Mouse (Mus musculus) heart, adult 2 months (tissue): ENCODE data around the gene Itga2b. TPM values are rescaled to one million over a fixed set of nuclear protein-coding genes. Genes with fewer than 3 reads are reported as not detected.
A peak's percentile ranks its signal among the peaks of the same experiment; 100 is the strongest.

Source experiments
- DNase-seq, 2 experiments: peaks; one replicate each; pipeline ENCODE4 v3.0.0; 2021
- H3K27ac ChIP-seq: fragments of 200-600 bp; 2 replicates; pipeline ENCODE4 v1.8.1; 2022
- H3K27me3 ChIP-seq: fragments of 200-500 bp; 2 replicates; pipeline ENCODE4 v1.6.1; 2012; ENCODE audit warnings: mild to moderate bottlenecking, low read length, inconsistent platforms, mixed read lengths; ENCODE audit not compliant: control insufficient read depth, insufficient read depth
- H3K36me3 ChIP-seq: fragments of 200-500 bp; 2 replicates; pipeline ENCODE4 v1.6.1; 2012; ENCODE audit warnings: low read length, inconsistent platforms; ENCODE audit not compliant: control insufficient read depth, insufficient read depth
- H3K4me1 ChIP-seq: fragments of 200-500 bp; 2 replicates; pipeline ENCODE4 v1.6.1; 2011; ENCODE audit warnings: low read length; ENCODE audit not compliant: control insufficient read depth, insufficient read depth
- H3K4me3 ChIP-seq: fragments of 200-600 bp; 2 replicates; pipeline ENCODE4 v1.8.1; 2022
- H3K79me2 ChIP-seq: fragments of 200-500 bp; replicated peaks from 2 replicates; pipeline ENCODE4 v1.6.1; 2012; ENCODE audit warnings: mild to moderate bottlenecking, inconsistent platforms, low read length, moderate library complexity, mixed read lengths; ENCODE audit not compliant: control insufficient read depth, insufficient read depth
- H3K9ac ChIP-seq: fragments of 200-500 bp; 2 replicates; pipeline ENCODE4 v1.6.1; 2012; ENCODE audit warnings: low read depth, mild to moderate bottlenecking, control low read depth, inconsistent platforms, low read length, mixed read lengths
- CTCF ChIP-seq: fragments of 200-600 bp; IDR thresholded peaks from 2 replicates; pipeline ENCODE4 v1.8.1; 2022; ENCODE audit warnings: antibody characterized with exemption, mild to moderate bottlenecking, moderate library complexity
- EP300 ChIP-seq: fragments of 200-500 bp; IDR thresholded peaks from 2 replicates; pipeline ENCODE4 v1.6.1; 2011; ENCODE audit warnings: low read depth, low read length, control low read depth; ENCODE audit not compliant: insufficient read depth
- POLR2A ChIP-seq: fragments of 200-500 bp; IDR thresholded peaks from 2 replicates; pipeline ENCODE4 v1.6.1; 2011; ENCODE audit warnings: mild to moderate bottlenecking, low read depth, low read length, control low read depth; ENCODE audit not compliant: insufficient read depth
- WGBS: fragments of 180-500 bp; shearing (Covaris S2); methylation state at CpG from one replicate; pipeline ENCODE4 v1.1.7; 2018; 5-methylcytosine and 5-hydroxymethylcytosine counted together
- intact Hi-C: fragments of 180-260 bp; cut with DNase I; formaldehyde crosslinking; loops from one replicate; pipeline ENCODE4 v1.15.1; 2025
- polyA plus RNA-seq: library from polyadenylated mRNA; depleted of rRNA; stranded (reverse); fragments of >200 nt; gene quantifications from 2 replicates; pipeline ENCODE4 v1.2.3, GENCODE M21; 2012
- total RNA-seq, 2 experiments: library from RNA; stranded (reverse); gene quantifications; 2 replicates each; pipeline ENCODE4 v1.2.3; 2021

Gene Itga2b
- total and polyA plus RNA-seq, 3 experiments: 3.1 to 14.5 (median 6.9) TPM

- intact Hi-C loops: loop anchor here (1.0 kb wide), 1 partner anchor 112 kb away; no protein-coding TSS in a partner anchor
- Histone ChIP-seq H3K27ac (peak overlapping the region; percentile 98), H3K36me3 (no peaks in the 10 kb centered on the region), H3K4me3 (peak overlapping the region; percentile 44), H3K9ac (peak overlapping the region; percentile 54; the same call in 1 of the 2 replicates), H3K4me1 (peaks cover 5% of the 10 kb centered on the region), H3K27me3 (no peaks in the 10 kb centered on the region), H3K79me2 (no peaks in the 10 kb centered on the region)
- TF ChIP-seq POLR2A (no peak), EP300 (no peak), CTCF (no peak)
- no peak for DNase-seq
- 45% methylated on average over 15 of the region's 15 CpGs for WGBS
These were observed 60.8 kb downstream of the Itga2b start for GRCm38 (mm10) chr11:102408888-102409794.

- Histone ChIP-seq H3K27ac (peak overlapping the region; percentile 98), H3K9ac (peak overlapping the region; percentile 54), H3K4me1 (peaks cover 5% of the 10 kb centered on the region), H3K36me3 (no peaks in the 10 kb centered on the region), H3K4me3 (peak overlapping the region; percentile 71), H3K27me3 (no peaks in the 10 kb centered on the region), H3K79me2 (no peaks in the 10 kb centered on the region)
- under 1% methylated on average over 32 of the region's 32 CpGs for WGBS
- intact Hi-C loops: no loop called here
- no peak for TF ChIP-seq CTCF
- TF ChIP-seq POLR2A: peak; percentile 85
- TF ChIP-seq EP300: peak; percentile 88
- DNase-seq: peak; percentile 96 to 98
These were observed 61.5 kb downstream of the Itga2b start for GRCm38 (mm10) chr11:102408344-102408876.

- TF ChIP-seq CTCF (0 out of 2 replicates have a peak, but pooled peaks have one; percentile 0), EP300 (no peak)
- Histone ChIP-seq H3K4me3 (peak within 1 kb of the TSS; percentile 71), H3K9ac (peak within 1 kb of the TSS; percentile 92), H3K27me3 (no peaks in the 10 kb centered on the region), H3K79me2 (no peaks in the 10 kb centered on the region), H3K36me3 (no peaks in the 10 kb centered on the region), H3K27ac (peak within 1 kb of the TSS; percentile 98), H3K4me1 (peaks cover 5% of the 10 kb centered on the region)
- no peak for DNase-seq
- intact Hi-C loops: loop anchor here (1.0 kb wide), 2 partner anchors 22 to 92 kb away; partner anchors contain the start of gene Grn
- 1% methylated on average over 19 of the region's 19 CpGs for WGBS
These were observed 62.1 kb downstream of the Itga2b start, which contains the start of gene Slc25a39 for GRCm38 (mm10) chr11:102407834-102408215. Gene Slc25a39, minus strand, starts transcription at chr11:102407946.

GRCm38 (mm10) chr11:102406900-102407833 is 62.8 kb downstream of the Itga2b start:
- Histone ChIP-seq H3K9ac (peak overlapping the region; percentile 92), H3K36me3 (no peaks in the 10 kb centered on the region), H3K4me3 (peak overlapping the region; percentile 71), H3K27me3 (no peaks in the 10 kb centered on the region), H3K4me1 (peaks cover 5% of the 10 kb centered on the region), H3K27ac (peak overlapping the region; percentile 98), H3K79me2 (no peaks in the 10 kb centered on the region)
- TF ChIP-seq CTCF: no peak; the same call in 1 of the 2 replicates
- peak; percentile 79 for TF ChIP-seq POLR2A
- TF ChIP-seq EP300: 0 out of 2 replicates have a peak, but pooled peaks have one; percentile 64
- WGBS: under 1% methylated on average over 85 of the region's 85 CpGs
- intact Hi-C loops: loop anchor here (1.0 kb wide), 2 partner anchors 23 to 91 kb away; partner anchors contain the start of gene Grn
- peak; percentile 96 to 97 for DNase-seq

GRCm38 (mm10) chr11:102406401-102406800 is 63.5 kb downstream of the Itga2b start:
- DNase-seq: no peak
- Histone ChIP-seq H3K27ac (peak overlapping the region; percentile 98), H3K36me3 (no peaks in the 10 kb centered on the region), H3K27me3 (no peaks in the 10 kb centered on the region), H3K4me3 (peak overlapping the region; percentile 71), H3K9ac (peak overlapping the region; percentile 92), H3K4me1 (peaks cover 3% of the 10 kb centered on the region), H3K79me2 (no peaks in the 10 kb centered on the region)
- 11% methylated on average over 3 of the region's 3 CpGs for WGBS
- no peak for TF ChIP-seq CTCF
- TF ChIP-seq POLR2A: no peak
- TF ChIP-seq EP300: no peak
- intact Hi-C loops: no loop called here
